ENCODE assay signal across 14 mouse cellular contexts in genomic region chr3:83865216-83865615, GRCm38 (mm10). TPM values are rescaled to one million over a fixed set of nuclear protein-coding genes. Genes with fewer than 3 reads are reported as not detected.
DNase-seq lines count a peak whose midpoint lies in the region; ATAC-seq lines count a peak whose summit lies in the region.
"Had no signal": no experiment of that assay in that cellular context is flagged by ENCODE, and none has a peak within 500 bp of the region (broad histone marks: within the 10 kb centered on the region; RNA-seq: fewer than 3 reads in every experiment).

No protein-coding gene starts in this region.

- H3K36me3 ChIP-seq in heart, embryonic 12.5 days = no peaks in the 10 kb centered on the region
- no peaks in the 10 kb centered on the region for H3K36me3 ChIP-seq in hindbrain, embryonic 12.5 days
- H3K36me3 ChIP-seq: heart, embryonic 13.5 days; neural tube, embryonic 12.5 days had no signal

- intact Hi-C loops in gastrocnemius, postnatal 14 days (cut with DNase I; ENCODE audit: low total_unique reads) = no loop called here

- 79% methylated on average over 2 of the region's 2 CpGs for WGBS in heart, embryonic 12.5 days
- 90% methylated on average over 2 of the region's 2 CpGs for WGBS in hindbrain, embryonic 12.5 days

- H3K4me2 ChIP-seq in heart, embryonic 12.5 days = no peak overlapping the region
- H3K4me2 ChIP-seq in hindbrain, embryonic 12.5 days (replicated peaks) = no peak overlapping the region
- H3K4me2 ChIP-seq: heart, embryonic 13.5 days; neural tube, embryonic 12.5 days had no signal

- no peaks in the 10 kb centered on the region for H3K27me3 ChIP-seq in heart, embryonic 12.5 days (replicated peaks)
- no peaks in the 10 kb centered on the region for H3K27me3 ChIP-seq in hindbrain, embryonic 12.5 days
- H3K27me3 ChIP-seq: heart, embryonic 13.5 days; neural tube, embryonic 12.5 days had no signal

- no peak overlapping the region for H3K9ac ChIP-seq in heart, embryonic 12.5 days
- H3K9ac ChIP-seq in hindbrain, embryonic 12.5 days = no peak overlapping the region
- H3K9ac ChIP-seq: heart, embryonic 13.5 days; neural tube, embryonic 12.5 days had no signal

- H3K27ac ChIP-seq in heart, embryonic 12.5 days (ENCODE audit: poor library complexity, severe bottlenecking) = no peak overlapping the region
- no peak overlapping the region for H3K27ac ChIP-seq in hindbrain, embryonic 12.5 days
- H3K27ac ChIP-seq: heart, embryonic 13.5 days; neural tube, embryonic 12.5 days had no signal

- peak; percentile 55 to 56 for DNase-seq in heart, adult 18-20 months
- peak; percentile 83 for DNase-seq in adipocyte (ENCODE audit: low spot score)
- DNase-seq in gastrocnemius, postnatal 14 days = peak; percentile 42
- DNase-seq in skeletal muscle tissue, adult 2 months (ENCODE audit: low read depth, low spot score) = peak; percentile 59
- no peak for DNase-seq in embryo, embryonic 10.5 days (ENCODE audit: low spot score)
- no peak for DNase-seq in kidney, adult 9 months
- DNase-seq: B cell, adult 2 months; kidney, adult 11 months; right cerebral cortex, postnatal 25 days; thymus, postnatal 14 days had no signal

- H3K9me3 ChIP-seq in heart, embryonic 12.5 days (replicated peaks) = no peaks in the 10 kb centered on the region
- no peaks in the 10 kb centered on the region for H3K9me3 ChIP-seq in hindbrain, embryonic 12.5 days (replicated peaks)
- H3K9me3 ChIP-seq: heart, embryonic 13.5 days; neural tube, embryonic 12.5 days had no signal

- ATAC-seq in heart, embryonic 12.5 days (ENCODE audit: insufficient number of reproducible peaks, low FRiP score) = no peak
- no peak for ATAC-seq in hindbrain, embryonic 12.5 days (ENCODE audit: low FRiP score)

- peaks cover 16% of the 10 kb centered on the region for H3K4me1 ChIP-seq in heart, embryonic 12.5 days (replicated peaks)
- H3K4me1 ChIP-seq in hindbrain, embryonic 12.5 days = no peaks in the 10 kb centered on the region
- H3K4me1 ChIP-seq: neural tube, embryonic 12.5 days had no signal

- H3K4me3 ChIP-seq in heart, embryonic 12.5 days = no peak overlapping the region
- H3K4me3 ChIP-seq in hindbrain, embryonic 12.5 days = no peak overlapping the region
- H3K4me3 ChIP-seq: heart, embryonic 13.5 days; neural tube, embryonic 12.5 days had no signal

RNA-seq across cellular contexts. Expression of gene Tlr2, which starts 23.6 kb away (rescaled TPM):
- 1 to 10 TPM; 1.8 to 1.9 TPM for total RNA-seq in heart, adult 18-20 months (2021)
- 2.6 and 2.8 TPM in 2 replicates for polyA plus RNA-seq in heart, embryonic 12.5 days (2016; fragmentation: Nextera tagmentation; extraction: Ambion mirVana)
- total RNA-seq in gastrocnemius, postnatal 14 days (2021) = 1 to 10 TPM; 1.4 TPM
- 2.0 and 2.4 TPM in 2 replicates for polyA plus RNA-seq in hindbrain, embryonic 12.5 days (2016; fragmentation: Nextera tagmentation; extraction: Ambion mirVana)

Comparison
In these comparisons a context has a peak if more than half of its experiments do, and no peak if none do; other contexts are left out.
1. DNase-seq: peak in heart, adult 18-20 months (2 of 2), adipocyte (single experiment), gastrocnemius, postnatal 14 days (single experiment) and skeletal muscle tissue, adult 2 months (single experiment); none in embryo, embryonic 10.5 days (single experiment) and kidney, adult 9 months (single experiment).